Mouse (Mus musculus) layer of hippocampus, adult 2 months (tissue): Measurements from ENCODE around the gene Tsen34. TPM values are rescaled to one million over a fixed set of nuclear protein-coding genes. Genes with fewer than 3 reads are reported as not detected.
"Not testable (repeated sequence)": the region's sequence is repeated elsewhere in the genome, so short reads cannot be mapped to it uniquely, and the experiment has no call there.

Source experiments
- DNase-seq, 2 experiments: peaks; one replicate each; pipeline ENCODE4 v3.0.0; 2022; ENCODE audit warnings: low spot score in 2 of 2
- H3K27ac ChIP-seq: fragments of 200-600 bp; 2 replicates; pipeline ENCODE4 v1.8.1; 2022
- H3K4me3 ChIP-seq: fragments of 200-600 bp; 2 replicates; pipeline ENCODE4 v1.8.1; 2022; ENCODE audit warnings: mild to moderate bottlenecking
- CTCF ChIP-seq: fragments of 200-600 bp; conservative IDR thresholded peaks from 2 replicates; pipeline ENCODE4 v1.8.1; 2022; ENCODE audit warnings: antibody characterized with exemption, mild to moderate bottlenecking, moderate library complexity
- microRNA-seq, 2 experiments: library from miRNA; unstranded; fragments of <30 nt; microRNA quantifications; one replicate each; pipeline ENCODE4 v1.2.0; 2021
- total RNA-seq, 2 experiments: library from RNA; stranded (reverse); gene quantifications; 2 replicates each; pipeline ENCODE4 v1.2.3; 2021

Gene Tsen34
- total RNA-seq, 2 experiments from 2014 or later: 80.2 to 84.8 TPM

DNA sequence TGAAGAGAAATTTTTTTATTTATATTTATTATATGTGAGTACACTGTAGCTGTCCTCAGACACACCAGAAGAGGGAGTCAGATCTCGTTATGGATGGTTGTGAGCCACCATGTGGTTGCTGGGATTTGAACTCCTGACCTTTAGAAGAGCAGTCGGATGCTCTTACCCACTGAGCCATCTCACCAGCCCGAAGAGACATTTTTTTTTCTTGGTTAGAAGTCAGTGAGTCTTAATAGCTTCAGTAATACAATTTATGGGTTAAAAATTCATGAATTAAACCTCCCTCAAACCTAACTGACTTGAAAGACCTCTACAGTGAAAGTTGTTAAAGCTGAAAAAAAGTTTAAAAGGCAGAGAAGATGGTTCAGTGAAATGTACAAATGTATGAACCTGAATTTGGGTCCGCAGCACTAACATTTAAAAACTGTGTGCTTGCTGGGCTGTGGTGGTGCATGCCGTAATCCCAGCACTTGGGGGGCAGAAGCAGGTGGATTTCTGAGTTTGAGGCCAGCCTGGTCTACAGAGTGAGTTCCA is 15.9 kb downstream of the Tsen34 start:
- TF ChIP-seq CTCF: peak; percentile 30
- H3K4me3 ChIP-seq, DNase-seq, H3K27ac ChIP-seq: not testable (repeated sequence)

GRCm38 (mm10) chr7:3709000-3709399 is 16.3 kb downstream of the Tsen34 start:
- peak in 1 of 2 experiments; percentile 7 for DNase-seq
- H3K27ac ChIP-seq: no peak overlapping the region
- no peak overlapping the region for H3K4me3 ChIP-seq
- TF ChIP-seq CTCF: no peak

GRCm38 (mm10) chr7:3712264-3712942 is 19.7 kb downstream of the Tsen34 start:
- no peak for DNase-seq

GRCm38 (mm10) chr7:3715249-3715648 is 22.6 kb downstream of the Tsen34 start:
- Histone ChIP-seq H3K27ac (no peak overlapping the region), H3K4me3 (no peak overlapping the region)
- TF ChIP-seq CTCF: no peak
- DNase-seq: no peak

More at GRCm38 (mm10) chr7:3712264-3712942, 19.7 kb downstream of the Tsen34 start:
- H3K27ac ChIP-seq: no peak overlapping the region
- no peak overlapping the region for H3K4me3 ChIP-seq
- no peak for TF ChIP-seq CTCF

DNA sequence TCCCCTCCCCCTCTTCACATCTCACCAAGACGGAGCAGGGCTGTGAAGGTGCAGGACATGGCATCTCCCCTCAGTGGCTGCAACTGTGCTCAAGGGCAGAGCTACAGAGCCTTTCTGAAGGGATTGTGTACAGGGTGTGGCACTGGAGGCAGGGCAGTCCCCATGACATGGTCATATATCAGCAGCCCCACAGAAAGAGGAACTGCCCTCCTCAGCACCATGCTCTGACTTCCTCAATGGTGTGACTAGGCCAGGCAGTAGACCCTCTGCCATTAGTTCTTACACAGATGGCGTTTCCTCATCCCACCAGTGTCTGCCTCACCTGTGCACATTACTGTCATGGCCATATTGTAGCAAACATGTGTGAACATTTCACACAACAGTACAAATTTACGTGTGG is 27.6 kb downstream of the Tsen34 start, which contains the start of gene Pirb:
Pirb (minus strand) TSS at position 124 of the 400 bp plus-strand sequence.
- not testable (repeated sequence) for DNase-seq, H3K27ac ChIP-seq, H3K4me3 ChIP-seq

- not testable (repeated sequence) for DNase-seq, H3K27ac ChIP-seq, H3K4me3 ChIP-seq
These were observed 32.8 kb downstream of the Tsen34 start for GRCm38 (mm10) chr7:3725459-3725858.

DNA sequence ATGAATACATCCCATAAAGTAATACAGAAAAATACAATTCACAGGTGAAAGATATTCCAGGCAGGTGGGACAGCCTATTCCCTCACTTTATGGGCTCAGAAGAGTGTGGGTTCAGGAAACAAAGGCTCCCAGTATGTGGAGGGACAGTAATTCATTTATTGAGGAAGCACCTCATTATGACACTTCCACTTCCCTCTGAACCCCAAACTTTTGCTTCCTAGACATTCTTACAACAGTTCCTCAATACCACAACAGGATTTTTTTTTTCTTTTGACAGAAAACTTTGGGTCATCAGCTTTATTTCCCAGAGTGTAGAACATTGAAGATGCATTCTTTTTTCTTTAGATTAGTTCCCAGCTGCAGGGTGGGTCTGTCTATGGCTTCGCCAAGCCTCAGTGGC is 40.0 kb downstream of the Tsen34 start:
- H3K4me3 ChIP-seq, DNase-seq, H3K27ac ChIP-seq: not testable (repeated sequence)

Small RNA genes lying within 50 kb of the gene (microRNA-seq; reads per million reads assigned to microRNA genes)
- 4.1 to 5.8 reads per million in 2 experiments for gene Mir3572

Other genes starting within 250 kb of the Tsen34 start
- gene Tarm1, start 190.2 kb upstream of the Tsen34 start, total RNA-seq: not detected
- 1 to 10 TPM in 1 of 2 experiments, under 1 TPM in 1; 0.56 to 1.5 TPM for gene Oscar, start 76.7 kb upstream of the Tsen34 start, total RNA-seq
- gene Ndufa3, start 75.5 kb upstream of the Tsen34 start, total RNA-seq: 100 to 1,000 TPM; 537 to 571 TPM
- 10 to 100 TPM; 43.7 to 51.9 TPM for gene Tfpt, start 62.9 kb upstream of the Tsen34 start, total RNA-seq
- gene Prpf31, start 62.9 kb upstream of the Tsen34 start, total RNA-seq: 10 to 100 TPM; 55.5 to 59.2 TPM
- gene Cnot3, start 47.6 kb upstream of the Tsen34 start, total RNA-seq: 10 to 100 TPM; 67.9 to 71.5 TPM
- 1 to 10 TPM; 5.3 to 5.6 TPM for gene Leng1, start 27.0 kb upstream of the Tsen34 start, total RNA-seq
- gene Tmc4, start 15.3 kb upstream of the Tsen34 start, total RNA-seq: 1 to 10 TPM; 4.3 to 9.7 TPM
- 100 to 1,000 TPM; 160 to 170 TPM for gene Mboat7, start 660 bp downstream of the Tsen34 start, total RNA-seq
- gene Rps9, start 11.1 kb downstream of the Tsen34 start, total RNA-seq: 100 to 1,000 TPM; 387 to 404 TPM
- under 1 TPM in 1 of 2 experiments, not detected in 1; 0.36 TPM for gene Pirb, start 27.5 kb downstream of the Tsen34 start, total RNA-seq
- not detected for gene Gm15448, start 132.8 kb downstream of the Tsen34 start, total RNA-seq
- not detected for gene Pira2, start 152.2 kb downstream of the Tsen34 start, total RNA-seq
- not detected for gene Gm14548, start 205.3 kb downstream of the Tsen34 start, total RNA-seq
- gene Lilra6, start 222.6 kb downstream of the Tsen34 start, total RNA-seq: not detected